Mouse (Mus musculus) layer of hippocampus, adult 2 months (tissue): ENCODE measurements at regions not wholly inside any gene's neighbourhood (a gene's known extent, or its start where the extent isn't known, plus 50 kb on each side); places are given as distances from the start of the nearest gene placed in this dataset.

Source experiments
- DNase-seq, 2 experiments: peaks; one replicate each; pipeline ENCODE4 v3.0.0; 2022; ENCODE audit warnings: low spot score in 2 of 2
- H3K27ac ChIP-seq: fragments of 200-600 bp; 2 replicates; pipeline ENCODE4 v1.8.1; 2022
- H3K4me3 ChIP-seq: fragments of 200-600 bp; 2 replicates; pipeline ENCODE4 v1.8.1; 2022; ENCODE audit warnings: mild to moderate bottlenecking
- CTCF ChIP-seq: fragments of 200-600 bp; conservative IDR thresholded peaks from 2 replicates; pipeline ENCODE4 v1.8.1; 2022; ENCODE audit warnings: antibody characterized with exemption, mild to moderate bottlenecking, moderate library complexity

- no peak for TF ChIP-seq CTCF
- H3K4me3 ChIP-seq = no peak overlapping the region
- no peak for DNase-seq
- peak overlapping the region; percentile 96 for H3K27ac ChIP-seq
These were observed 226.4 kb upstream of the Tprg start for GRCm38 (mm10) chr16:25060266-25060665.

DNA sequence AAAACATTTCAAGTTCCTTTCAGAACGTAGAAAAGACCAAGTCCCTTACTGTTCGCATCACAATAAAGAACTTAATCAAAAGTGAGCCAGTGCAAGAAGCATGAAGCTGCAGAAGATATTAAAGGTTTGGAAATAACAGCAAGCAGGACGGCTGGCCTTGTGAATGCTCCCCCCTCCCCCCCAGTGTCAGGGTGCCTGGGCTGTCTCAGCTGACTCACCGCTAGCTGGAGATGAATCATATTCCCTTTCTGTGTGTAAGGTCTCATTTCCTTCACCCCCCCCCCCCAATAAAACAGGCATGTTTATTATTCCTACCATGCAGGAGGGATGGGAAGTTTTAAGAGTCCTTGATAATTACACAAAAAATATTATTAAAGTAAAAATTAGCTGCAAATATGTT, 225.0 kb upstream of the Tprg start:
- Histone ChIP-seq H3K27ac (peak overlapping the region; percentile 46; the same call in 1 of the 2 replicates), H3K4me3 (no peak overlapping the region)
- no peak for DNase-seq
- TF ChIP-seq CTCF = no peak

- H3K27ac ChIP-seq = no peak overlapping the region
- no peak overlapping the region for H3K4me3 ChIP-seq
- TF ChIP-seq CTCF = no peak
- no peak for DNase-seq
These were observed 222.6 kb upstream of the Tprg start for GRCm38 (mm10) chr16:25063981-25064380.

DNA sequence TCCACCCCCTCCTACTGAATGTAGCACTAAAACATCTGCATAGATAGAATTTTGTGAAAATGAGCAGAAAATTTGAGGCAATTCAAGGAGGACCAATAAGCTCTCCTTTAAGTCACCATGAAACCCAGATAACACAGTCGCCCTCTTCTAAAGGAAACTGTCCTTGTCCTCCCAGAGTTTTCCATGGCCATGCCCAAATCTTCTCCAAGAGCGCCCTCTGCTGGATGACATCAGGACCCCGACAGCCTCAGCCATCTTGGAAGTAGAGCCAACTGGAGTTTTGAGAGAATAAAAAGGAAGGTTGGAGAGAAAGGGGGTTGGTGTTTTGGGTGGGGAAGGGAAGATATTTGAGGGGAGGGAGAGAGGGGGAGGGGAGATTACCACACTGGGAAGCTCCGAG, 222.1 kb upstream of the Tprg start:
- TF ChIP-seq CTCF = peak; percentile 85

GRCm38 (mm10) chr16:25066822-25067221, 219.8 kb upstream of the Tprg start:
- Histone ChIP-seq H3K27ac (no peak overlapping the region), H3K4me3 (no peak overlapping the region)
- TF ChIP-seq CTCF = no peak
- DNase-seq = no peak

More for the DNA sequence above, 222.1 kb upstream of the Tprg start:
- Histone ChIP-seq H3K4me3 (no peak overlapping the region), H3K27ac (no peak overlapping the region)
- peak; percentile 76 to 93 for DNase-seq

- Histone ChIP-seq H3K27ac (no peak overlapping the region), H3K4me3 (no peak overlapping the region)
- no peak for DNase-seq
- peak; percentile 68 for TF ChIP-seq CTCF
These were observed 219.1 kb upstream of the Tprg start for GRCm38 (mm10) chr16:25067276-25068249.

DNA sequence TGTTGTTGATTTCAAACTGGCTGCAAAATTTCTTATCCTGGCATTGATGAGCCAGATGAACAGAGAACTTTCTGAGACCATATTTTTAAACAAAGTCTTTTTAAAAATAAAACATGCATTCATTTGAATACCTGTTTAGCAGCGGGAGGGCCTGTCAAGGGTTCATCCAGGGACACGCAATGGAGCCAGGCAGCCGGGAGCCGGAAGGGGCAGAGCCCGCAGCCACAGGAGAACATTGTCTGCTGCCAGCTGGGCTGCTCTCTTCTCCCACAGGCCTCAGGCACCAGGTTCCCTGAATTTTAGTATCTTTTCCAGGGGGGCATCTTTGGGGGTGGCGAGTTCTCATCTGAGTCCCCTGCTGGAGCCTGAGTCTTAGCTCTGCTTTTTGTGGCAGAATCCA, 205.8 kb upstream of the Tprg start:
- Histone ChIP-seq H3K27ac (no peak overlapping the region), H3K4me3 (no peak overlapping the region)
- TF ChIP-seq CTCF = no peak
- no peak for DNase-seq

DNA sequence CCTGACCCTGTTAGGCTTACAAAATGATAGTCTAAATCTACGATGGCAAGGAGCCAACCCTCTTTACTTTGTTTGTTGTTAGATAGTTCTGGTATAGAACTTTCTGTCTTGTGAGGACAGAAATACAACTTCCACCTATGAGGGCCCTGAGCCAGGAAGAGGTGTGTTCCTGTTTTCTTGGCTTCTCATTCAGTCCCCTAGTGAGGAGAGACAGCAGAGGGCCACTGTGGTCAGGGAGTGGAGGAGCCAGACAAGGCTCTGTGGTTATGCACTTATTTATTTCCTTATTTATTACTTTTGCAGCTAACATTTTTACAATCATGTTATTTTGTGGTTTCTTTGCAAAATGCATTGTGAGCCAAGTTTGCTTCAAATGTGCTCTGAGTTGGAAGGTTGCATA, 202.9 kb upstream of the Tprg start:
- H3K4me3 ChIP-seq = no peak overlapping the region
- TF ChIP-seq CTCF = no peak
- DNase-seq = no peak

GRCm38 (mm10) chr16:25087741-25088648, 198.6 kb upstream of the Tprg start:
- no peak for DNase-seq

More for the DNA sequence above, 202.9 kb upstream of the Tprg start:
- H3K27ac ChIP-seq = no peak overlapping the region

DNA sequence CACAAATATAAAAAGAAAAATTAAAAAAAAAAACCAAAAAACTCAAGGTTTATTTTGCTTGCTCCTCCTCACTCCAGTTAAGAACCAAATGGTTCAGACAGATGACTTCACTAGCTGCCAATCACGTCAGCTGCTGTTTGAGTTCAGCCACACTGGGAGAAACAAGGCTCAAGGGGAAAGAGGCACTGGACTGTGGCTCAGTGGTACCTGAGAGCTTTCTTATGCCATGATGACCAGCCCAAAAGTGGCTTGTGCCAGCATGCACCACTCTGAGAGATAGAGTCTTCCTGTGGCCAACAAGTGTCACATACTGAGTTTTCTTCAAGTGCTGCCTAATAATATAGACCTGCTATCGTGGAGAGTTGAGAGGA, 198.0 kb upstream of the Tprg start:
- no peak for TF ChIP-seq CTCF
- no peak for DNase-seq
- H3K27ac ChIP-seq = no peak overlapping the region
- no peak overlapping the region for H3K4me3 ChIP-seq

More at GRCm38 (mm10) chr16:25087741-25088648, 198.6 kb upstream of the Tprg start:
- no peak overlapping the region for H3K27ac ChIP-seq
- H3K4me3 ChIP-seq = no peak overlapping the region
- TF ChIP-seq CTCF = no peak

DNA sequence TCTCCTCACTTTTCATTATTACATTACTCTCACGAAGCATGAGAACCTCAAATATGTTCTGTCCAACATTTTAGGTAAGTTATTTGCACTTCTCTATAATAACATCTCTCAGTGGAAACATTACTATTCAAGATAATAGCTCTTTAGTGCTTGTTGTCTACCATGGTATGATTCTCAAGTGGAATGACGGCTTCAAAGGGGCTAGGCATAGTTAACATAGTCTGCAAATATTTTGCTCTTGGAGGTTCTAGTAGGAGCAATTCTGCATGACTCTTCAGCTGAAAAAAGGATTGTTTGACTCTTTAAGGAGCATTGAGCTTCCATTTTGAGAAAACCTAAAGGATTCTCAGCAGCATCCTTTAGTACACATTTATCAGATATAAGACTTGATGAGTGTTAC, 182.5 kb upstream of the Tprg start:
- Histone ChIP-seq H3K4me3 (no peak overlapping the region), H3K27ac (no peak overlapping the region)
- no peak for DNase-seq
- no peak for TF ChIP-seq CTCF

GRCm38 (mm10) chr16:25104603-25105002, 182.0 kb upstream of the Tprg start:
- Histone ChIP-seq H3K27ac (no peak overlapping the region), H3K4me3 (no peak overlapping the region)
- no peak for TF ChIP-seq CTCF
- no peak for DNase-seq

- TF ChIP-seq CTCF = no peak
- H3K4me3 ChIP-seq = no peak overlapping the region
- DNase-seq = no peak
These were observed 146.5 kb upstream of the Tprg start for GRCm38 (mm10) chr16:25140164-25140563.

More at GRCm38 (mm10) chr16:25140164-25140563, 146.5 kb upstream of the Tprg start:
- H3K27ac ChIP-seq = no peak overlapping the region
